Mouse (Mus musculus) limb, embryonic 15.5 days (tissue): ENCODE data around the gene Prr5. TPM values are rescaled to one million over a fixed set of nuclear protein-coding genes. Genes with fewer than 3 reads are reported as not detected.

Source experiments
- ATAC-seq: fragments of 200-750 bp; cut with Nextera tagmentation; 2 replicates; pipeline ENCODE4 v1.8.0; 2017; ENCODE audit warnings: low read depth, moderate TSS enrichment; ENCODE audit not compliant: insufficient number of reproducible peaks, low FRiP score, low TSS enrichment
- H3K27ac ChIP-seq: fragments of 300-500 bp; sonication (generic); 2 replicates; pipeline ENCODE4 v1.5.1; 2015; ENCODE audit warnings: moderate library complexity, mild to moderate bottlenecking, inconsistent platforms
- H3K27me3 ChIP-seq: fragments of 300-500 bp; sonication (generic); 2 replicates; pipeline ENCODE4 v1.6.1; 2015; ENCODE audit warnings: inconsistent platforms
- H3K36me3 ChIP-seq: fragments of 300-500 bp; sonication (generic); 2 replicates; pipeline ENCODE4 v1.6.1; 2015; ENCODE audit warnings: inconsistent platforms
- H3K4me1 ChIP-seq: fragments of 300-500 bp; sonication (generic); 2 replicates; pipeline ENCODE4 v1.6.1; 2015; ENCODE audit warnings: inconsistent platforms
- H3K4me2 ChIP-seq: fragments of 300-500 bp; sonication (generic); 2 replicates; pipeline ENCODE4 v1.6.1; 2015; ENCODE audit warnings: mild to moderate bottlenecking, inconsistent platforms
- H3K4me3 ChIP-seq: fragments of 300-500 bp; sonication (generic); 2 replicates; pipeline ENCODE4 v1.5.1; 2015; ENCODE audit warnings: mild to moderate bottlenecking, inconsistent platforms
- H3K9ac ChIP-seq: fragments of 300-500 bp; sonication (generic); 2 replicates; pipeline ENCODE4 v1.6.1; 2015; ENCODE audit warnings: inconsistent platforms
- H3K9me3 ChIP-seq: fragments of 300-500 bp; sonication (generic); 2 replicates; pipeline ENCODE4 v1.6.1; 2016; ENCODE audit warnings: inconsistent platforms
- WGBS: fragments of 180-500 bp; shearing (Covaris S2); methylation state at CpG from one replicate; pipeline ENCODE4 v1.1.7; 2015; 5-methylcytosine and 5-hydroxymethylcytosine counted together
- polyA plus RNA-seq: library from polyadenylated mRNA; unstranded; fragments of >200 nt; fragmentation: Nextera tagmentation; extraction: Ambion mirVana; gene quantifications from 2 replicates; pipeline ENCODE4 v1.2.1, GENCODE M21; 2015

Prr5 gene
- polyA plus RNA-seq, 1 experiment from 2014 or later = 36.3 TPM

DNA sequence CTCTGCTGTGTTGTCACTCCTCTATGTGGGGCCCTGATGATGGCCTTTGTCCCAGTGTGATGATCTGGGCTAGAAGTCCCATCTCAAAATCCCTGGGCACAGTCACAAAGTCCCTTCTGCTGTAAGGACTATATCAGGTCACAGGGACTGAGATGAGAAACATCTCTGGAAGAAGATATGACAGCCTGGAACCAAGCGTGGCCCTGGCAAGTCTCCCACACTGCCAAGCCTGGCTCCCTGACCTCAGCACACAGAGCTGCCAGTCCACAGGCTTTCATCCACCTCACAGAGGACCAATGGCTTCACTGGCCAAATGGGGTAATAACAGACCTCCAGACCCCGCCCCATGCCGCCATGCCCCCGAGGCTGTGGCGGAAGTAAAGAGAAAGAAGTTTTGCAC is 10.8 kb upstream of the Prr5 start:
- Histone ChIP-seq H3K4me1 (peaks cover 38% of the 10 kb centered on the region), H3K9me3 (no peaks in the 10 kb centered on the region), H3K4me2 (no peak overlapping the region), H3K36me3 (no peaks in the 10 kb centered on the region), H3K27me3 (peaks cover 2% of the 10 kb centered on the region; the same call in 1 of the 2 replicates), H3K4me3 (no peak overlapping the region), H3K9ac (no peak overlapping the region), H3K27ac (no peak overlapping the region)
- WGBS = 76% methylated on average over 5 of the region's 5 CpGs
- no peak for ATAC-seq

DNA sequence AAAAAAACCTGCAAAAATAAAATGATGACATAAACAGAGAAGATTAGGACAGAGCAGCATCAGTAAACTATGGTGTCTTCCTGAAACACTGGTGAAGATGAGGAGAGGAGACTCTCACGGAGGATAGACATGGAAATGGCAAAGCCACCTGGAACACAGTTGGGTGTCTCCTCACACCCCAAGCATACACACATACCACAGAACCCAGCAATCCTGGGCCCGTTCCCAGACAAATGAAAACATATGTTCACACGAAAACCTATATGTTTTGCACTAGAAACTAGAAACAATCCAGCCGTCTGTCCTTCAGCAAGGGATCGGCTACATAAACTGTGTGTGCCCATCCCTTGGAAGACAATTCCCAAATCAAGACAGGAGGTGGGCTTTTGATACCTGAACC is 9.6 kb upstream of the Prr5 start:
- Histone ChIP-seq H3K27me3 (peaks cover 8% of the 10 kb centered on the region; the same call in 1 of the 2 replicates), H3K9ac (no peak overlapping the region), H3K9me3 (no peaks in the 10 kb centered on the region), H3K4me2 (no peak overlapping the region), H3K27ac (no peak overlapping the region), H3K4me3 (no peak overlapping the region), H3K4me1 (peaks cover 32% of the 10 kb centered on the region), H3K36me3 (no peaks in the 10 kb centered on the region)
- no peak for ATAC-seq
- WGBS = 43% methylated on average over 5 of the region's 5 CpGs

DNA sequence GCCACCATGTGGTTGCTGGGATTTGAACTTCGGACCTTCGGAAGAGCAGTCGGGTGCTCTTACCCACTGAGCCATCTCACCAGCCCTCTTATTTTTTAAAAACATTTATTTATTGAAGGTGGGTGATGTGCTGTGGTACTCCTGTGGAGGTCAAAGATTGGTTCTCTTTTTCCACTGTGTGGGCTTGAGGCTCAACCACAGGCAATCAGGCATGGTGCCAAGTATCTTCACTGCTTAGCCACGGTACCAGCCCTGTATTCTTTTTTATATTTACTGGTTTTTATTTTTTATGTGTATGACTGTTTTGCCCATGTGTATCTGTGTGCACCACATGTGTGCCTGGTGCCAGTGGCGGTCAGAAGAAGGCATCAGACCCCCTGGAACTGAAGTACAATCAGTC is 8.1 kb upstream of the Prr5 start:
- ATAC-seq = no peak
- Histone ChIP-seq H3K4me2 (no peak overlapping the region), H3K9me3 (no peaks in the 10 kb centered on the region), H3K27ac (no peak overlapping the region), H3K9ac (no peak overlapping the region), H3K4me3 (no peak overlapping the region), H3K36me3 (no peaks in the 10 kb centered on the region), H3K27me3 (peaks cover 8% of the 10 kb centered on the region; the same call in 1 of the 2 replicates), H3K4me1 (peaks cover 30% of the 10 kb centered on the region)
- 86% methylated on average over 5 of the region's 5 CpGs for WGBS

DNA sequence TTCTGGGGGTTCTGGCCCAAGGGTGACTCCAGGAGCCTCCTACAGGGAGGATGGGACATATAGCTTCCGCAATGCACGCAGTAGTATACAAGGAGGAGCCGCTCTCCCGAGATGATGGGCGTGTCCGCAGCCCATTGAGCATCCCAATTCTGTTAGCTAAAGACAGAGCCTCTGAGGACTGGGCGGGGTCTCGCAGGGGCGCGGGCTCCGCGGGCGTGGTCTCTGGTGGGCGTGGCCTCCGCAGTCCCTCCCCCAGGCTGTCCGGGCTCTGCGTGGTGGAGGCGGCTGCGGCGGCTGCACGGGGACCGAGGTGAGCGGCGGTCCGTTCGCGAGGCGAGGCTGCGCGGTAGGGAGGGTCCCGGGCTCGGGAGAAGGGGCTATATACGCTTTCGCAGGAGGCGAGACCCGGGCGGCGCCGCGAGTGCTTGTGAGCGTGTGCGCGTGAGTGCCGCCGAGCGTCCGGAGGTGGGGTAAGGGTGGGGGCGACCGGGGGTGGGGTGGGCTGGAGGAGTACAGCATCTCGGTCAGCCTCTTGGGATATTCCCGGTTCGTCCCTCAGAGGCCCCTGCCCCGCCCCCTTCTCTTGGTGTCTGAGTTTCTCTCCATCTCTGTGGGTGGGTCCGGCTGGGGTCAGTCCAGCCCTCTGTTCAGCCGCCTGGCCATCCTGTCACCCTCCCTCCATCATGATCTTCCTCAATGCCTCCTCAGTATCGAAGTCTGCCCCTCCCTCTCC is 6.3 kb upstream of the Prr5 start:
- Histone ChIP-seq H3K27ac (no peak overlapping the region), H3K4me3 (peak overlapping the region; percentile 56), H3K4me1 (peaks cover 27% of the 10 kb centered on the region), H3K36me3 (no peaks in the 10 kb centered on the region), H3K4me2 (peak overlapping the region; percentile 87), H3K9ac (peak overlapping the region; percentile 39; the same call in 1 of the 2 replicates), H3K27me3 (peaks cover 8% of the 10 kb centered on the region; the same call in 1 of the 2 replicates), H3K9me3 (no peaks in the 10 kb centered on the region)
- WGBS = under 1% methylated on average over 56 of the region's 56 CpGs
- peak; percentile 61 for ATAC-seq

DNA sequence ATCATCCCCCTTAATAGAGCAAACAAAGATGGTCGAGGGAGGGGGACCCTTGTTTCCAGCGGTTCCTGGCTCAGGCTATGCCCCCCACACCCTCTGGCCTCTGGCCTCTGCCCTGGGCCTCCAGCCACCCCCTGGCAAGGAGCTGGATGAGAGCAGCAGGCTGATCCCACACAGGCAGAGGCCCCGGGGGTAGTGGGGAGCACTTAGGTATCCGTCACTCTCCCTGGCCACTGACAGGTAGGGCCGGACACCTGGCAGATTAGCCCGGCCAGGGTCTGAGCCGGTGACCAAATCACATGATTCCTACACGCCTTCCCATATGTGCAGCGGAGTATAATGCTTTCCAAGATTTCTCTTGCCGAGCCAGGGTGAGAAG is 5.7 kb upstream of the Prr5 start:
- H3K27ac ChIP-seq = no peak overlapping the region
- H3K9me3 ChIP-seq = no peaks in the 10 kb centered on the region
- peak overlapping the region; percentile 56 for H3K4me3 ChIP-seq
- H3K9ac ChIP-seq = no peak overlapping the region
- no peak for ATAC-seq
- H3K4me1 ChIP-seq = peaks cover 27% of the 10 kb centered on the region
- 53% methylated on average over 10 of the region's 10 CpGs for WGBS
- no peaks in the 10 kb centered on the region for H3K36me3 ChIP-seq
- peak overlapping the region; percentile 87 for H3K4me2 ChIP-seq
- peaks cover 8% of the 10 kb centered on the region; the same call in 1 of the 2 replicates for H3K27me3 ChIP-seq

DNA sequence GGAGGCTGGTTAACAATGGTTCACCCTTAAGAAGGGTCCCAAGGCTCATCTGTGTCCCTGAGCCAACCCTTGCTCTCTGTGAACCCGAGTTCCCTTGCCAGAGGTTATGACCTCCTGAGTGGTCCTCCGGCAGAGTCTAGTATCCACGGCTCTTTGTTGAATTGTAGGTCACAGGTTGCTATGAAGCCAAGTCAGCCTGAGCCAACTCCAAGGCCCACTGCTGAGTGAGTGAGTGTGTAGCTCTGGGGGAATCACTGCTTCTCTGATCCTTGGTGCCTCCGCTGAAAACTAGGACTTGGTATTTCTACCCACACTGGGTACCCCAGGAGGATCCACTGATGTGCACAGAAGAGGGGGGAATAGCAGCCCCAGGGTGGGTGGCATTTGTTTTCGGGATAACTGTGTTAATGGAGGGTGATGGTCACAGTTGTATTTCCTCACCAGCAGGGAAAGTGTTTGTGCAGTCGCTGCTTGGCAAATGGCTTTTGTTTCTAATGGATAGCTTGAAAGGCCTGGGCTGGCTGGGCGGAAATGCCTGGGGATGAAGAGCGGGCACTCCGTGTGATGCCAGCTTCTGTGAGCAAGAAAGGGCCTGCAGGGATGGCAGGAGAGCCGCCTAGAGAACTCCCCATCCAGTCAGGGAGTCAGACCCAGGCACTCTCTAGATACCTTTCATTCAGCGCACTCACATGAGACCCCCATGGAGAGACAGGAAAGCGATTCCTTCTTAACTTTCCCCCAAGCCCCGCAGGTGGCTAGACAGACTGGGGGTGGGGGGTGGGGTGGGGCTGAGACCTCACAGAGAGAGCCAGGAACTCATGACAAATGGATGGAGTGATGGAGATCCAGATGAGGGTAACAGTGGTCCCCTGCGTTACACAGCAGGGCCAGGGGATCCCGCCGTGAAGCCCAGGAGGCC is 4.6 kb upstream of the Prr5 start:
- Histone ChIP-seq H3K4me1 (peaks cover 28% of the 10 kb centered on the region), H3K27me3 (peaks cover 8% of the 10 kb centered on the region; the same call in 1 of the 2 replicates), H3K4me3 (no peak overlapping the region), H3K4me2 (no peak overlapping the region), H3K9ac (no peak overlapping the region), H3K9me3 (no peaks in the 10 kb centered on the region), H3K36me3 (no peaks in the 10 kb centered on the region), H3K27ac (no peak overlapping the region)
- 41% methylated on average over 16 of the region's 16 CpGs for WGBS
- no peak for ATAC-seq

DNA sequence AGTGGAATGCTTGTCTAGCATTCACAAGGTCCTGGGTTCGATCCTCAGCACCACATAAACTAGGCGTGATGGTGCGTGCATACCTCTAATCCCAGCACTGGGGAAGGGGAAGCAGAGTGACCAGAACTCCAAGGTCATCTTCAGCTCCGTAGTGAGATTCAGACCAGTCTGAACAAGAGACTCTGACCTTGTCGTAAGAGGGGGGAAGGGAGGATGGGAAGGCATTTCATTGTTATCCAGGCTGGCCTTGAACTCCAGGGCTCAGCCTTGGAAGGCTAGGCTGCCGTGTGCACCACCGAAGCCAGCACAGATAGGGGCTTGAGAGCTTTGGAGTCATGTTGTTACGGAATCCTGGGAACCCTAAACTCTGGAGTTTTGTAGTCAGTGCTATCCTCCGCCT is 3.8 kb upstream of the Prr5 start:
- H3K4me3 ChIP-seq = no peak overlapping the region
- H3K36me3 ChIP-seq = no peaks in the 10 kb centered on the region
- no peak overlapping the region for H3K4me2 ChIP-seq
- H3K27ac ChIP-seq = no peak overlapping the region
- peaks cover 8% of the 10 kb centered on the region; the same call in 1 of the 2 replicates for H3K27me3 ChIP-seq
- 61% methylated on average over 9 of the region's 9 CpGs for WGBS
- H3K9ac ChIP-seq = no peak overlapping the region
- H3K4me1 ChIP-seq = peaks cover 25% of the 10 kb centered on the region
- no peak for ATAC-seq
- H3K9me3 ChIP-seq = no peaks in the 10 kb centered on the region

DNA sequence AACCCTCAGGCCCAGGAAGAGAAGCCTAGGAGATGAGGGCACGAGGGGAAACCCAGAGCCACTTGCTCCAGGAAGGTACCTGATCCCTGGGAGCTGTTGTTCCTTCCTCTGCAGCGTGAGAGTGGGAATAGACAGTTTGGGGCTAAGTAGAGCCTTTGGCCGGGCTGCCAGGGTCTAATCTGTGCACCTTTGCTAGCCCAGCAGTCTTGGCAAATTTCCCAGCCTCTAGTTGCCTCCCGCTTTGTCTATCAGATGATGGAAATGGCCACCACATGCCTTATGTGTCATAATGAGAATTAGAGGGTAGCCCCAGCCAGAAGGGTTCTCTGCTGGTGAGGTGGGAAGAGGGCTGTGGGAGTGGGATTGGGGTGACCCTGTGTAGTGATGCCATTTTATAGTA is 3.4 kb upstream of the Prr5 start:
- no peak overlapping the region for H3K27ac ChIP-seq
- H3K9me3 ChIP-seq = no peaks in the 10 kb centered on the region
- H3K4me2 ChIP-seq = no peak overlapping the region
- no peak overlapping the region for H3K9ac ChIP-seq
- no peak overlapping the region for H3K4me3 ChIP-seq
- H3K4me1 ChIP-seq = peaks cover 25% of the 10 kb centered on the region
- H3K36me3 ChIP-seq = no peaks in the 10 kb centered on the region
- peaks cover 8% of the 10 kb centered on the region; the same call in 1 of the 2 replicates for H3K27me3 ChIP-seq
- 62% methylated on average over 4 of the region's 4 CpGs for WGBS
- ATAC-seq = no peak

DNA sequence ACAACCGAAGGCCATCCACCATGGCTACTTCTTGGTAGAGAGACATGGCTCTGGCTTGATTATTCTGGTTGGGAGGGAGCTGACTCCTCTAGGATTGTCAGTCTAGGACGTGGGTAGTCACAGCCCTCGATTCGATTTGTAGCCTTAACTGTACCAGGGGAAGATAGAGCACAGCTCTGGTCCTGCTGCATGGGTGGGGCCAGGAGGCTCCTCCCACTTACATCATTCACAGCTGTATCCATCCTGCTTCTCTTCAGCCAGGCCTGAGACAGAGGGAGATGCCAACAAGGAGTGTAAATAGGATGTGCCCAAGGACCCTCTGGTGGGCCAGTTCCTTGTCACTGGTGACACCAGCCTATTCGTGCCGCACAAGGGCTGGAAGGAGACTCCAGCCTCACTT is 1.8 kb upstream of the Prr5 start:
- Histone ChIP-seq H3K4me3 (no peak overlapping the region), H3K27ac (no peak overlapping the region), H3K9me3 (no peaks in the 10 kb centered on the region), H3K27me3 (peaks cover 8% of the 10 kb centered on the region; the same call in 1 of the 2 replicates), H3K4me1 (peaks cover 24% of the 10 kb centered on the region), H3K36me3 (no peaks in the 10 kb centered on the region), H3K9ac (no peak overlapping the region), H3K4me2 (no peak overlapping the region)
- WGBS = 71% methylated on average over 6 of the region's 6 CpGs
- ATAC-seq = no peak

DNA sequence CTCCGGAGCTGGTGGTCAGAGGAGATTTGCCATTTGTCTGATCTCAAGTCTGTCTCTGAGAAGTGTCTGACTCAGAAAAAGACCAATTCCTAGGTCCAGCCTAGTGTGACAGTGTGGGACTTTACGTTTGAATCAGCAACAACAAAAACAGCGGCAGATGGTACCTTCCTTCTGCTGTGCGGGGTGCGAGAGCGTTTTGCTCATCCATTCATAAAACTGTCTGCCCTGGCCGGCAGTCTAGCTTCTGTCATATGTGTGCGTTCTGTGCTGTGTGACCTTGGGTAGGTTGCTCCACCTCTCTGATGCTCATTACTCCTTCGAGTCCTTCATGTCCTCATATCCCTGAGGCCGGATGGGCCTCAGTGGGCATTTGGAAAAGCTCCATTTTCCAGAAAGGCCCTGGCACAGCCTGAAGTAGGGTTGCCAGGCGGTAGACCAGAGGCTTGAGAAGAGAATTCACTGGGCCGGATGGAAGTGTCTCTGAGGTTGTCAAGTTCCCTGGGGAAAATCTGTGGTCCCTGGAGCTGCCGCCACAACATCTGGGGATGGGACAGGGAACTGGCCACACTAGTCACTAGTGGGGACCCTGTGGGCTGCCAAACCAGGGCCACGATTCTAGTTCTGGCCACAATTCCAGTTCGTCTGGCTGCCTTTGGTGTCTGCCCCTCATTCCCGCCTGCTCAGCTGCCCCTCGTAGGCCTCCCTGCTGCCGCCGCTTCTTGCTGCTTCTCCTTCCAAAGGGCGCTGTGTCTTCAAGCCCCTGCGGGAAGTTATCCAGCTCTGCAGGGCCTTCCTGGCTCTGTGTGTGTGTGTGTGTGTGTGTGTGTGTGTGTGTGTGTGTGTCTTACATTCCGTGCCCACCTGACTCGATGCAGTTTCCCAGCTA is 594 bp downstream of the Prr5 start:
- ATAC-seq = no peak
- H3K4me1 ChIP-seq = 0 out of 2 replicates have a peak, but pooled peaks cover 9% of the 10 kb centered on the region
- no peaks in the 10 kb centered on the region for H3K9me3 ChIP-seq
- H3K27ac ChIP-seq = no peak overlapping the region
- H3K9ac ChIP-seq = no peak overlapping the region
- no peaks in the 10 kb centered on the region for H3K27me3 ChIP-seq
- H3K4me3 ChIP-seq = no peak overlapping the region
- no peak overlapping the region for H3K4me2 ChIP-seq
- 76% methylated on average over 23 of the region's 23 CpGs for WGBS
- no peaks in the 10 kb centered on the region for H3K36me3 ChIP-seq

DNA sequence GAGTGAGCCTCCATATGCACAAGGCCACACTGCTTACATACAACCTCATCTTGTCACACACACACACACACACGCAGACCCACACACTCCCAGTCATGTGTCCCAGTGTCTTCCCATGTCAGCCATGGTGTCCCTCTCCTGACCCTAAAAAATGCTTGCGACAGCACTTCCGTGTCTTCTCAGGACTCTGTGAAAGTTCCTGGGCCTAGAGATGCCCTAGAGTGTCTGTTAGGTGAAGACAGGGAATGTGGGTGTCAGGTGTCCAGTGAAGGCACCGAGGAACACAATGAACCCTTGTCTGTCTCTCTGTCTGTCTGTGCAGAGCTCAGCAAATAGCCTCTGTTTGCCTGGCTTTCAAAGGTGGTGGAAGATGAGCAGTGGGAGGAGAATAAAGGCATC is 1.2 kb downstream of the Prr5 start:
- ATAC-seq = no peak
- no peak overlapping the region for H3K27ac ChIP-seq
- WGBS = 80% methylated on average over 4 of the region's 4 CpGs
- no peak overlapping the region for H3K4me2 ChIP-seq
- no peaks in the 10 kb centered on the region for H3K9me3 ChIP-seq
- no peak overlapping the region for H3K9ac ChIP-seq
- H3K4me1 ChIP-seq = 0 out of 2 replicates have a peak, but pooled peaks cover 4% of the 10 kb centered on the region
- no peaks in the 10 kb centered on the region for H3K27me3 ChIP-seq
- H3K36me3 ChIP-seq = no peaks in the 10 kb centered on the region
- H3K4me3 ChIP-seq = no peak overlapping the region
